Mouse (Mus musculus): ENCODE measurements around the gene Magi2.

Magi2 gene

GRCm38 (mm10) chr5:20646947-20647346, 1420.1 kb downstream of the Magi2 start:
- no peak for DNase-seq (ENCODE audit: low read depth, low spot score)

- DNase-seq (ENCODE audit: low read depth, low spot score) = peak; percentile 87
Measured at GRCm38 (mm10) chr5:20653425-20654185, 1426.8 kb downstream of the Magi2 start.

- no peak for DNase-seq (ENCODE audit: low read depth, low spot score)
Measured at GRCm38 (mm10) chr5:20654766-20655472, 1428.1 kb downstream of the Magi2 start.

GRCm38 (mm10) chr5:20657056-20657455, 1430.2 kb downstream of the Magi2 start:
- no peak for DNase-seq (ENCODE audit: low read depth, low spot score)

DNA sequence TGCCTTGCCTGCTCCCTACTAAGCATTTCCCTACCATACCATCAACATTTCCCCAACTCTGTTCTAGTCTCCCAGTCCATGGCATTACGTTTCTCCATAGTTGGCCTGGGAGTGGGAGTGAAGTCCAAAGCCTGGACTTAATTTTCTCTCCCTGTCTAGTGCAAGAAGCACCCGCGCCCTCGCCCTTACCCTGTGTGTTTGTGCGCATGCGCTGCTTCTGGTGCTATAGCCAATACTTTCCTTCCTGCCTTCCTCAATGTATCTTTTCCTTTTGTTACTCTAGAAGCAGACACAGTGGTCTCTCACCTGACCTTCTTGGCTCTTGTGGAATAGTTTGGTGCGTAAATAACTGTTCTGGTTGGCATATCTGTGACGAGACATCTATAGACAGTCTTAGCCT, 1440.8 kb downstream of the Magi2 start:
- no peak for DNase-seq (ENCODE audit: low read depth, low spot score)

- no peak for DNase-seq (ENCODE audit: low read depth, low spot score)
Measured at GRCm38 (mm10) chr5:20668736-20669355, 1442.0 kb downstream of the Magi2 start.

DNA sequence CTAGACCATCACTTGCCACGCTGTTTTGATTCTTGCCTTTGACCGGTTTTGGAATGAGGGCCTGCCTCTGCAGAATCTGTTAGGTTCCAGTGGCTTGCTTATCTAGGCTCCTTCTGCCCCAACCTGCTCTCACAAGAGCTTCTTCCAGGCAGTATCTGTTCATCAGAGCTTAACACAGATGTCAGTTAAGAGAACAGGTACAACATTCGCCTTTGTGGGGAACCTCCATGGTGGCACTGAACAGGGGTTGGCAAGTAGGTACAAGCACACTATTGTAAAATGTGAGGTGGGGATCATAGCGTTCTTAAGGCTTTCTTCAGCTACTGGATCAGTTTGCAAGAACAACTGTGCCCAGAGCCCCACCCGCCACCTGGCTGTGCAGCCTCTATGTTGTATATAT, 1442.6 kb downstream of the Magi2 start:
- DNase-seq (ENCODE audit: low read depth, low spot score) = no peak

GRCm38 (mm10) chr5:20671826-20672225, 1445.0 kb downstream of the Magi2 start:
- DNase-seq (ENCODE audit: low read depth, low spot score) = peak; percentile 82

DNA sequence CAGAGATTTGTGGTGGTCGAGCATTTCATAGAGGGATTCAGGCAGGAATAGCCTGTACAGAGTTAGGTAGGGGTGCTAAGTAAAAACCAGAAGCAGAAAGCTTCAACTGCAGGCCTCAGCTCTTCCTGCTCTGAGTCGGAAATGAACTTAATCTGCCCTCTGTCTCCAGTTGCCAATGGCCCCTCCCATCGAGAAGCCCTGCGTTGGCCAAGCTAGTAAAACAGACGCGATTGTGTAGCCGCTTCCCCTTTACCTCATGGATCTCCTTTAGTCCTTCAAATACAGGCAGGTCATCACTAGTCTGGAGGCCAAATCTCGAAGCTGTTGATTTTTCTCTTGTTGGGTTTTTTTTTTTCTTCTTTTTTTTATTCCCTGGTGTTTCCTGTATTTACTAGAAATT, 1447.7 kb downstream of the Magi2 start:
- DNase-seq (ENCODE audit: low read depth, low spot score) = no peak

GRCm38 (mm10) chr5:20675163-20675665, 1448.4 kb downstream of the Magi2 start:
- no peak for DNase-seq (ENCODE audit: low read depth, low spot score)

- no peak for DNase-seq (ENCODE audit: low read depth, low spot score)
Measured at GRCm38 (mm10) chr5:20676193-20676871, 1449.5 kb downstream of the Magi2 start.

- no peak for DNase-seq (ENCODE audit: low read depth, low spot score)
Measured at GRCm38 (mm10) chr5:20677246-20677645, 1450.4 kb downstream of the Magi2 start.

DNA sequence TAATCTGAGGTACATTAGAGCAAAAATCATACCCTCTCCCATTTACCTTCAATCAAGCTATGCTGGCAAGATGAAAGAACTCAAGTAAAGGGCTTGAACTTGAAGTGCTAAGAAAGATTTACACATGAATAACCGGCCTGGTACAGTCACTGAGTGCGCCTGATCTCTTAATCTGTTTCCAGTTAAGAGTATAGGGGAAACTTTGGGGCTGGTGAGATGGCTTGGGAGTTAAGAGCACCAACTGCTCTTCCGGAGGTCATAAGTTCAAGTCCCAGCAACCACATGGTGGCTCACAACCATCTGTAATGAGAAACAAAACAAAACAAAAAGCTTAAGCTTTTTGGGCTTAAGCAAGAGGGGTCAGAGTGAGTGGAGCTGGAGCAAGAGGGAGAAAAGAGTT, 1451.7 kb downstream of the Magi2 start:
- DNase-seq (ENCODE audit: low read depth, low spot score) = no peak

DNA sequence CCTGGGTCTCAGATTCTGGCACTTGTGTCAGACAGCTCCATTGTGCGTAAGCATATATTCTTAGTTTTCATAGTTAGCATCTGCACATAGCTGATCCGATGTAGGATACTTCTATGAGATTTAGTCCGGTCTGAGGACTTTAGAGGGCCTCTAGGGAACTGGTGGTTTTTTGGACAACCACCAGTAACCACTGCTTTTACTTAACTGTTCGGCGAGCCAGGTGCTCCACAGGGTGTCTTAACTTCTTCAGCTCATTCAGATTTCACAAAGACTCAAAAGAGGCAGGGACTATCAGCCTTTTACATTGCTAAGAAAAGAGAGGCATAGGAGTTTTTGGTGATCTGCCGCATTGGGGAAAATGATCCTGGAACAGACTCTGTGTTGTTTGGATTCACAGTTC, 1453.1 kb downstream of the Magi2 start:
- DNase-seq (ENCODE audit: low read depth, low spot score) = no peak

DNA sequence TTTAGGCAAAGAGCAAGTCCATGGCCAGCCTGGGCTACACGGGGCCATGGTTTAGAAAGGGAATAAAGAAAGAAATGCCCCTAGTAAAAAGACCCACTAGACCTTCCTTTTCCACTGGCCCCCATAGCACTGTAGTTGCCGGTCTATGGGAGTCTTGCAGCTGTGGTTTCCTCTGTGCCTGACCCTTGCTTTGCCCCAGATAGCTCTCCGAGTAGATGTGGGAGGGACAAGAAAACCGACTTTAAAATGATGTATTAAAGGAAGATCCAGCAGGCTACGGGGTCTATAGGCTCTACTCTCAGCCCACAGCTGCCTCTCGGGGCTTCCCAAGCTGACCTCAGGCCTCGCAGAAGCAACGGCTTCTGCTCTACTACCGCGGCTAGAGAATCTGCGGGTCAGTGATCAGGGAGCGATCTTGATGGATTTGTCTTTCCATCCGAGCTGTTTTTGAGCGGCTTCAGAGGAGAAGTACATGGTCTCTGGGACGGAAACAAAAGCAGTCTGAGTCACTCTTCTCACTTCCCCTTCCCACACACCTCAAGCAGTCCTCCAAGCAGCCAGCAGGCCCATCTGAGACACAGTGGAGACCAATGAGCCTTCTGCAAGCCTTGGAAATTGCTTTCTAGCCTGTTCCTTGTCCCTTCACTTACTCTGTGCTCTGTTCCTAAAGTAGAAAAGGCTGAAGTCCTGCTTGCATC, 1454.1 kb downstream of the Magi2 start:
- no peak for DNase-seq (ENCODE audit: low read depth, low spot score)

DNA sequence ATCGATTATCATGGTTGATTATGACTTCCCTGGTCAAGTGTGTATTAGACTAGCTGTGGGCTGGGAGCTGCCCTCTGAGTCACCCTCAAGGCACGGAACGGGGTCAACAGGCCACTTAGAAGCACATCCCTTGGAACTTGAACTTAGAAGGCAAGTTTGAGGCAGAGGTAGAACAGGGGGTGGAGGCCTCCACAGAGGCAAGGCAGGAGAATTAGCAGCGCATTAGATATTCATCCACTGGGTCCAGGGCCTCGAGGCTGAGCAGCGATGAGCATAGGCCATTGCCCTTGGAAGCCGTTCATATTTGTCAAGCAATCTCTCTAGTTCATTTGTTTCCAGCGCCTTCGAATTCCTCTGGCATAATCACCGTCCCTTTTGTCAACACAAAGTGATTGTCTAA, 1454.8 kb downstream of the Magi2 start:
- no peak for DNase-seq (ENCODE audit: low read depth, low spot score)

GRCm38 (mm10) chr5:20682208-20682607, 1455.4 kb downstream of the Magi2 start:
- no peak for DNase-seq (ENCODE audit: low read depth, low spot score)

- DNase-seq (ENCODE audit: low read depth, low spot score) = no peak
Measured at GRCm38 (mm10) chr5:20684112-20684511, 1457.3 kb downstream of the Magi2 start.

- DNase-seq (ENCODE audit: low read depth, low spot score) = no peak
Measured at GRCm38 (mm10) chr5:20692230-20692629, 1465.4 kb downstream of the Magi2 start.

GRCm38 (mm10) chr5:20699116-20699515, 1472.3 kb downstream of the Magi2 start:
- no peak for DNase-seq (ENCODE audit: low read depth, low spot score)

All from 3T3-L1 (cell line).